Mouse (Mus musculus) mesoderm, embryonic 11.5 days (tissue): ENCODE results near the gene Drd5.

Source experiments
- DNase-seq: peaks from one replicate; pipeline ENCODE4 v3.0.0-alpha.2; 2012; ENCODE audit warnings: low read depth, low spot score

The Drd5 gene

DNA sequence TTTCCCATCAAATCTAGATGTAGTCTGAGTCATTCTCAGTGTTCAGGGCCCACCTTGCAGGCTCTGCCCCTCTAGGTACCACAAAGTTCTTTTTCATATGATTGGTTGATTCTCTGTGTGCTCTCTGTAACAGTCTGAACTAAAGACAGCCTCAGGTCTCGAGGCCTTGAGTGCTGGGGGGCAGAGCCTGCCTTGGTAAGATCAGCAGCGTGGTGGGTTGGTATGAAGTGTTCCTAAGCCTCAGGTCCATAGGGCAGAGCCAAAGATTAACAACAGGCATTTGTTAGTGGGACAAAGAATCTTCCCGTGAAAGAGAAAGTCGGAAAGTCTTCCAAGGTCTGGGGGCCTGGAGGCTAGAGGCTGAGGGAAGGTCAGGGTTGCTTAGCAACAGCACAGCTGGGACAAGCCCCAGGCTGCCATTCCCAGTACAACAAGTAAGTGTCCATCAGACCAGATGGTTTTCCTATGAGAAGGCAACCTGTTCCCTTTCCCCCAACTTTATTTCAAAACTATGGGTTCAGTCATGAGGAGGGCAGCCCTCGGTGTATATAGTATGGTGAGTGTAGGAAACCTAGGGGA is 31.3 kb downstream of the Drd5 start:
- DNase-seq, result peak; percentile 65

DNA sequence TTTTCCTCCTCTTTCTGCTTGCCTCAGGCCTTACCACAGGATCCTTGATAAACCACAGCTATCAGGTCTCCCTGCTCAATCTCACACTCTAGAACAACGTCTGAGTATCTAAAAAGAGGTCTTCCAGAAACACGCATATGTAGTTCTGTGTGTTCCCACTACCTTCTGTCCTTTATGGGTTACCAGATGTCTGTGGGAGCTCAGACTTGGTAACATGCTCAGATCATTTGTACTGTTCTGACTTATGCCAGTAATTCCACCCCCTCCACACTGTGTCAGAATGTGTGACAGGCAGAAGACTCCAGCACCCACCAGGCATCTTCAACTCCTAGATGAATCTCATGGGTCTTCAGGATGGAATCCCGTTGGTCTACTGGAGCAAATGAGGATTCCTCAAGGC is 37.8 kb downstream of the Drd5 start:
- no peak for DNase-seq

GRCm38 (mm10) chr5:38359716-38360115 is 40.5 kb downstream of the Drd5 start:
- DNase-seq, result no peak

- no peak for DNase-seq
Measured at GRCm38 (mm10) chr5:38364396-38364795, 45.2 kb downstream of the Drd5 start.

- no peak for DNase-seq
Measured at GRCm38 (mm10) chr5:38365521-38365920, 46.4 kb downstream of the Drd5 start.

- peak; percentile 44 for DNase-seq
Measured at GRCm38 (mm10) chr5:38366650-38367470, 47.7 kb downstream of the Drd5 start.

DNA sequence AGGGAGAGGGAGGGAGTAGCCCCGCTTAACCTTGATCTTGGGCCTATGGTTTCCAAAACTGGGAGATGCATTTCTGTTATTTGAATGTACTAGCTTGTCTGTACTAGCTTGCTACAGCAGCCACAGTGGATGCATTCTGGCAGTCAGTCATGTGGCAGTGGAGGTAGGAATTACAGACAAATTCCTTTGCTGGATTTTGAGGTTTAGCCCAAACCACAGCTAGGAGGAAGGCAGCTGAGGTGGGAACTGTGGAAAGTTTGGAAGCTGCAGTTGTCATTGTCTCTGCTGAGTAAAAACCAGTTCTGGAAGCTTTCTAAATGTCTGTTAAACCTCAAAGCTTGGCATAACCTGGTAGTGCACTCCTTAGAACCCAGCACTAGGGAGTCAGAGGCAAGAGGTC is 52.1 kb downstream of the Drd5 start:
- no peak for DNase-seq
